Mouse (Mus musculus) embryonic fibroblast, embryonic 13.5 days (primary cell): ENCODE results near the gene Sash3. TPM values are rescaled to one million over a fixed set of nuclear protein-coding genes. Genes with fewer than 3 reads are reported as not detected.

Source experiments
- H3K27ac ChIP-seq: 2 replicates; pipeline ENCODE4 v1.5.1; 2012; ENCODE audit warnings: low read length, control low read depth, inconsistent platforms; ENCODE audit not compliant: insufficient read depth
- H3K4me1 ChIP-seq: 2 replicates; pipeline ENCODE4 v1.6.1; 2011; ENCODE audit warnings: low read length; ENCODE audit not compliant: control insufficient read depth, insufficient read depth
- H3K4me3 ChIP-seq: 2 replicates; pipeline ENCODE4 v1.5.1; 2011; ENCODE audit warnings: mild to moderate bottlenecking, control low read depth, low read length; ENCODE audit not compliant: insufficient read depth
- CTCF ChIP-seq: IDR thresholded peaks from 2 replicates; pipeline ENCODE4 v1.5.1; 2011; ENCODE audit warnings: mild to moderate bottlenecking, control low read depth, low read length, moderate library complexity, borderline replicate concordance; ENCODE audit not compliant: insufficient read depth
- POLR2A ChIP-seq: IDR thresholded peaks from 2 replicates; pipeline ENCODE4 v1.6.1; 2011; ENCODE audit warnings: low read depth, mild to moderate bottlenecking, control low read depth, low read length, moderate library complexity
- polyA plus RNA-seq: library from polyadenylated mRNA; stranded (reverse); fragments of >200 nt; gene quantifications from 2 replicates; pipeline ENCODE4 v1.2.4, GENCODE M21; 2011; ENCODE audit warnings: low read depth; ENCODE audit not compliant: missing spikeins, insufficient read length

Gene Sash3
- polyA plus RNA-seq = 0.26 TPM in 1 of 2 replicates, not detected in the other

- Histone ChIP-seq H3K4me1 (no peaks in the 10 kb centered on the region), H3K27ac (no peak within 1 kb of the TSS), H3K4me3 (no peak within 1 kb of the TSS)
- no peak for TF ChIP-seq CTCF
- TF ChIP-seq POLR2A = no peak
Observed at GRCm38 (mm10) chrX:48146262-48146661, at the start of gene Sash3. Gene Sash3, plus strand, starts transcription at chrX:48146436.

- no peak for TF ChIP-seq POLR2A
- no peak for TF ChIP-seq CTCF
- Histone ChIP-seq H3K4me3 (no peak overlapping the region), H3K4me1 (no peaks in the 10 kb centered on the region), H3K27ac (no peak overlapping the region)
Observed at GRCm38 (mm10) chrX:48096580-48096979, 49.7 kb upstream of the Sash3 start.

GRCm38 (mm10) chrX:48098470-48099129 lies 47.6 kb upstream of the Sash3 start:
- Histone ChIP-seq H3K4me1 (no peaks in the 10 kb centered on the region), H3K27ac (no peak overlapping the region), H3K4me3 (no peak overlapping the region)
- no peak for TF ChIP-seq CTCF
- TF ChIP-seq POLR2A = no peak

- Histone ChIP-seq H3K4me3 (no peak overlapping the region), H3K4me1 (no peaks in the 10 kb centered on the region), H3K27ac (no peak overlapping the region)
- TF ChIP-seq POLR2A (no peak), CTCF (peak; percentile 55; the same call in 1 of the 2 replicates)
Observed at GRCm38 (mm10) chrX:48099871-48100270, 46.4 kb upstream of the Sash3 start.

GRCm38 (mm10) chrX:48103256-48103655 lies 43.0 kb upstream of the Sash3 start:
- TF ChIP-seq CTCF (no peak), POLR2A (no peak)
- Histone ChIP-seq H3K4me3 (no peak overlapping the region), H3K4me1 (peaks cover 3% of the 10 kb centered on the region; the same call in 1 of the 2 replicates), H3K27ac (no peak overlapping the region)

GRCm38 (mm10) chrX:48104736-48105441 lies 41.3 kb upstream of the Sash3 start:
- Histone ChIP-seq H3K4me3 (no peak overlapping the region), H3K4me1 (peaks cover 5% of the 10 kb centered on the region; the same call in 1 of the 2 replicates), H3K27ac (no peak overlapping the region)
- TF ChIP-seq CTCF (no peak), POLR2A (no peak)

GRCm38 (mm10) chrX:48106226-48106625 lies 40.0 kb upstream of the Sash3 start:
- H3K27ac ChIP-seq = no peak overlapping the region
- H3K4me1 ChIP-seq = peaks cover 5% of the 10 kb centered on the region; the same call in 1 of the 2 replicates
- H3K4me3 ChIP-seq = no peak overlapping the region
- no peak for TF ChIP-seq CTCF
- TF ChIP-seq POLR2A = no peak

- peak within 1 kb of the TSS; percentile 54; the same call in 1 of the 2 replicates for H3K27ac ChIP-seq
- no peak within 1 kb of the TSS for H3K4me3 ChIP-seq
- TF ChIP-seq POLR2A (no peak), CTCF (no peak)
- H3K4me1 ChIP-seq = peaks cover 5% of the 10 kb centered on the region; the same call in 1 of the 2 replicates
Observed at GRCm38 (mm10) chrX:48108394-48109315, 37.6 kb upstream of the Sash3 start, which contains the start of gene Xpnpep2. Gene Xpnpep2, plus strand, starts transcription at chrX:48108725.

- H3K27ac ChIP-seq = no peak overlapping the region
- no peak overlapping the region for H3K4me3 ChIP-seq
- TF ChIP-seq CTCF (no peak), POLR2A (no peak)
- H3K4me1 ChIP-seq = peaks cover 5% of the 10 kb centered on the region; the same call in 1 of the 2 replicates
Observed at GRCm38 (mm10) chrX:48109316-48109655, 37.0 kb upstream of the Sash3 start.
